Mouse (Mus musculus) neural tube, embryonic 11.5 days (tissue): ENCODE measurements at regions not wholly inside any gene's neighbourhood (a gene's known extent, or its start where the extent isn't known, plus 50 kb on each side); places are given as distances from the start of the nearest gene placed in this dataset.

Experiments
- ATAC-seq: fragments of 200-750 bp; cut with Nextera tagmentation; 2 replicates; pipeline ENCODE4 v1.8.0; 2017; ENCODE audit warnings: moderate number of reproducible peaks, mild to moderate bottlenecking, moderate TSS enrichment, moderate library complexity; ENCODE audit not compliant: insufficient read depth, low FRiP score, low TSS enrichment
- DNase-seq: peaks from one replicate; pipeline ENCODE4 v3.0.0-alpha.2; 2015; ENCODE audit warnings: low spot score
- H3K27ac ChIP-seq: fragments of 300-500 bp; sonication (generic); 2 replicates; pipeline ENCODE4 v1.5.1; 2014; ENCODE audit warnings: low read depth, mild to moderate bottlenecking, low read length
- H3K27me3 ChIP-seq: fragments of 300-500 bp; sonication (generic); 2 replicates; pipeline ENCODE4 v1.6.1; 2014; ENCODE audit warnings: mild to moderate bottlenecking, low read length, mixed read lengths; ENCODE audit not compliant: control insufficient read depth, insufficient read depth
- H3K36me3 ChIP-seq: fragments of 300-500 bp; sonication (generic); 2 replicates; pipeline ENCODE4 v1.6.1; 2014; ENCODE audit warnings: mild to moderate bottlenecking, low read length, moderate library complexity, mixed read lengths; ENCODE audit not compliant: control insufficient read depth, insufficient read depth
- H3K4me1 ChIP-seq: fragments of 300-500 bp; sonication (generic); 2 replicates; pipeline ENCODE4 v1.6.1; 2014; ENCODE audit warnings: low read length, mixed read lengths; ENCODE audit not compliant: control insufficient read depth, insufficient read depth
- H3K4me2 ChIP-seq: fragments of 300-500 bp; sonication (generic); 2 replicates; pipeline ENCODE4 v1.6.1; 2014; ENCODE audit warnings: low read depth, mild to moderate bottlenecking, moderate library complexity
- H3K4me3 ChIP-seq: fragments of 300-500 bp; sonication (generic); 2 replicates; pipeline ENCODE4 v1.5.1; 2014; ENCODE audit warnings: low read depth, low read length
- H3K9ac ChIP-seq: fragments of 300-500 bp; sonication (generic); 2 replicates; pipeline ENCODE4 v1.6.1; 2014; ENCODE audit warnings: mild to moderate bottlenecking, low read length
- H3K9me3 ChIP-seq: fragments of 300-500 bp; sonication (generic); 2 replicates; pipeline ENCODE4 v1.6.1; 2016; ENCODE audit warnings: low read length; ENCODE audit not compliant: control insufficient read depth
- WGBS: fragments of 180-500 bp; shearing (Covaris S2); extraction: QIAGEN DNeasy Blood & Tissue Kit; methylation state at CpG from one replicate; pipeline ENCODE4 v1.1.7; 2014; 5-methylcytosine and 5-hydroxymethylcytosine counted together

DNA sequence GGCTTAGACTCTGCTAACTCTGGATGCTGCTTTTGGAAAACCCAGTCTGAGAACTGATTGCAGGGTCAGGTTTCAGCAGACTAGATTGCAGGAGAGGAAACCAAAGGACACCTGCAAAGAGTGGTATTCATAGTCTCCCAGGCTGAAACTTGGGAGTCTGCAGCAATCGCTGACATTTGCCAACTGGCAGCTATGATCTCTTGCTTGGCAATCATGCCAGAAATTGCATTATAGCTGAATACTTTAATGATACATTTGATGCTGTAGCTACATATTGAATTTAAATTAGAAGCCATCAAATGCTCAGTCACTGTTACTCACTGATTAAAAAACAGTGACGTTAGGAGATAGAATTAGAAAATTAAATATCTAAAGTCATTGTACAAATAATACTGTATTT is 79.8 kb upstream of the Eya4 start:
- DNase-seq: no peak

DNA sequence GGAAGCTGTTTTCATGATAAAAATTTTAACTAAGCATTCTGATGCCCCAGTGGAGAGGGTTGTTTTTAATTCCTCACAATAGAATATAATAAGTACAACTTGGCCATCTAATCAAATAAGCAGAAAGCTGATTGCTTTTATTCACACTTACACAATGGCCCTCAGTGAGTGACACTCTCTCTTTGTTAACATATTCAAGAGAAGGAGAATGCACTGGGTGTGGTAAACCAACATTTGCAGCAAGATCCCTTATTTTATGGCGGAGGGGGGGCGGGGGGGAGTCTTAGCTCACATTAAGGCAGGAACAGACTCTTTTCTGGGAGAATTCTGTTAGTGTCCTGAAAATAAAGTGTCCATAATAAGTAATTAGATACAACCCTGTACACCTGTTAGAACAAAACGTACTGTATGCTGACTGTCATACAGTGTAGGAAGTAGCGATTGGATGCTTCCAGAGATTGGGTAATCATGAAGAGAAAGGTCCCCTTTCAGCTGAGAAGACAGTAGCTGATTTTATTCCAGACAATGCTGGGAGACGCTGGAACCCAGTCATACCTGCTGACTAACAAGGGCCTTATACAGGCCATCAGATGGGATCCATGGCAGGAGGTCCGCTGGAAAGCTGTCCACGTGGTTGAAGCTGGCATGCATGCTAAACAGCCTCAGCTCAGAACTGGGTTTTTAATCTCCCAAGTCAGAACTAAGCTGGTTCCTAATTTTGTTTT is 63.4 kb upstream of the Eya4 start:
- no peak overlapping the region for H3K27ac ChIP-seq
- no peaks in the 10 kb centered on the region for H3K27me3 ChIP-seq
- H3K36me3 ChIP-seq: no peaks in the 10 kb centered on the region
- ATAC-seq (no peak), DNase-seq (no peak)
- H3K4me2 ChIP-seq: no peak overlapping the region
- 66% methylated on average over 7 of the region's 7 CpGs for WGBS
- no peak overlapping the region for H3K9ac ChIP-seq
- H3K9me3 ChIP-seq: no peaks in the 10 kb centered on the region
- no peaks in the 10 kb centered on the region; the same call in 1 of the 2 replicates for H3K4me1 ChIP-seq
- H3K4me3 ChIP-seq: no peak overlapping the region

More for the DNA sequence above, 79.8 kb upstream of the Eya4 start:
- Histone ChIP-seq H3K27me3 (no peaks in the 10 kb centered on the region), H3K36me3 (no peaks in the 10 kb centered on the region), H3K27ac (no peak overlapping the region), H3K4me1 (no peaks in the 10 kb centered on the region), H3K4me2 (no peak overlapping the region), H3K4me3 (no peak overlapping the region), H3K9me3 (no peaks in the 10 kb centered on the region), H3K9ac (no peak overlapping the region)
- no peak for ATAC-seq
- WGBS: 72% methylated on average over 2 of the region's 2 CpGs

DNA sequence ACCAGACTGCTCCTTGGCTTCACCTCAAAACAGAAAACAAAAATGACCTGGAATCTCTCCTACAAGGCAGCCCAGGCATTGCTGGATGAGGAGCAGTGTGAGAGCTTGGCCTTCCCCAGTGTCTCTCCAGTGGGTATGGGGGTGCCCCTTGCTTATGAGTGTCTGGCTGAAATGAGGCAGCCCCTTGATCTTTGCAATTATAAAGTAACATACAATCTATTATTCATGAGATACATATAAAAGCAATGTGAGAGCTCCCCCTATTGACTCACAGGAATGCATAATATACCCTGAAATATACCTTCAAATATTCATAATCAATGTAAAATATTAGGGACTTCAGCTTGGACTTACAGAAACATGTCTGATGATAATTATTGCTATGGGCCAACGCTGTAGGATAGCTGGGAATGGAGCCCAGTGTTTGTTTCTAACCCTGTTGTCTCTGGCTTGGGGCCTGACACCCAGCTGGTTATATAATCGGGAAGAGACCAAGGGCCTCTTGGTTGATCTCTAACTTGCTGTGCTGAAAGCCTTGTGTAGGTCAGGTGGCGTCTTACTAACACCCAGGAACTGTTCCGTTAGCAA is 52.9 kb upstream of the Eya4 start:
- DNase-seq: no peak
- WGBS: 61% methylated on average over 4 of the region's 4 CpGs
- no peak for ATAC-seq
- Histone ChIP-seq H3K36me3 (no peaks in the 10 kb centered on the region), H3K27me3 (no peaks in the 10 kb centered on the region), H3K9me3 (no peaks in the 10 kb centered on the region), H3K9ac (no peak overlapping the region), H3K4me1 (no peaks in the 10 kb centered on the region), H3K4me2 (no peak overlapping the region), H3K27ac (no peak overlapping the region), H3K4me3 (no peak overlapping the region)
